Mouse (Mus musculus): ENCODE results near the gene Tcte1.

Gene Tcte1

GRCm38 (mm10) chr17:45584096-45584896, 61.1 kb downstream of the Tcte1 start:
- peak; percentile 63 to 88 for DNase-seq (ENCODE audit: low spot score in 2 of 2)

- peak; percentile 70 to 90 for DNase-seq (ENCODE audit: low spot score in 2 of 2)
Measured at GRCm38 (mm10) chr17:45584939-45585678, 61.9 kb downstream of the Tcte1 start.

GRCm38 (mm10) chr17:45585725-45586448, 62.7 kb downstream of the Tcte1 start:
- no peak for DNase-seq (ENCODE audit: low spot score in 2 of 2)

GRCm38 (mm10) chr17:45586449-45586837, 63.2 kb downstream of the Tcte1 start:
- no peak for DNase-seq (ENCODE audit: low spot score in 2 of 2)

- no peak for DNase-seq (ENCODE audit: low spot score in 2 of 2)
Measured at GRCm38 (mm10) chr17:45588370-45588769, 65.1 kb downstream of the Tcte1 start.

GRCm38 (mm10) chr17:45589236-45589635, 66.0 kb downstream of the Tcte1 start:
- no peak for DNase-seq (ENCODE audit: low spot score in 2 of 2)

GRCm38 (mm10) chr17:45589844-45590243, 66.6 kb downstream of the Tcte1 start:
- no peak for DNase-seq (ENCODE audit: low spot score in 2 of 2)

GRCm38 (mm10) chr17:45590410-45590809, 67.2 kb downstream of the Tcte1 start:
- no peak for DNase-seq (ENCODE audit: low spot score in 2 of 2)

GRCm38 (mm10) chr17:45591701-45592605, 68.7 kb downstream of the Tcte1 start:
- no peak for DNase-seq (ENCODE audit: low spot score in 2 of 2)

All from cerebellum, postnatal 4 days (tissue).